Mouse (Mus musculus) stomach, embryonic 16.5 days (tissue): Measurements from ENCODE around the gene Cplx3. TPM values are rescaled to one million over a fixed set of nuclear protein-coding genes. Genes with fewer than 3 reads are reported as not detected.

Experiments
- ATAC-seq: fragments of 200-750 bp; cut with Nextera tagmentation; 2 replicates; pipeline ENCODE4 v1.8.0; 2017; ENCODE audit warnings: moderate number of reproducible peaks, moderate TSS enrichment; ENCODE audit not compliant: insufficient read depth, low FRiP score
- H3K27ac ChIP-seq: fragments of 300-500 bp; sonication (generic); 2 replicates; pipeline ENCODE4 v1.5.1; 2014; ENCODE audit warnings: low read length
- H3K27me3 ChIP-seq: fragments of 300-500 bp; sonication (generic); 2 replicates; pipeline ENCODE4 v1.6.1; 2014; ENCODE audit warnings: low read length, control low read depth, mixed read lengths; ENCODE audit not compliant: control insufficient read depth, insufficient read depth
- H3K36me3 ChIP-seq: fragments of 300-500 bp; sonication (generic); 2 replicates; pipeline ENCODE4 v1.6.1; 2014; ENCODE audit warnings: low read length; ENCODE audit not compliant: control insufficient read depth, insufficient read depth
- H3K4me1 ChIP-seq: fragments of 300-500 bp; sonication (generic); 2 replicates; pipeline ENCODE4 v1.6.1; 2014; ENCODE audit warnings: low read length, control low read depth, mixed read lengths; ENCODE audit not compliant: control insufficient read depth, insufficient read depth
- H3K4me2 ChIP-seq: fragments of 300-500 bp; sonication (generic); 2 replicates; pipeline ENCODE4 v1.6.1; 2014; ENCODE audit warnings: low read depth, low read length, mixed read lengths
- H3K4me3 ChIP-seq: fragments of 300-500 bp; sonication (generic); replicated peaks from 2 replicates; pipeline ENCODE4 v1.5.1; 2014; ENCODE audit warnings: mild to moderate bottlenecking, low read length
- H3K9ac ChIP-seq: fragments of 300-500 bp; sonication (generic); 2 replicates; pipeline ENCODE4 v1.6.1; 2014; ENCODE audit warnings: low read length
- H3K9me3 ChIP-seq: fragments of 300-500 bp; sonication (generic); replicated peaks from 2 replicates; pipeline ENCODE4 v1.6.1; 2016; ENCODE audit warnings: low read length, control low read depth; ENCODE audit not compliant: control insufficient read depth
- WGBS: fragments of 180-500 bp; shearing (Covaris S2); extraction: QIAGEN DNeasy Blood & Tissue Kit; methylation state at CpG from one replicate; pipeline ENCODE4 v1.1.7; 2014; 5-methylcytosine and 5-hydroxymethylcytosine counted together
- polyA plus RNA-seq: library from polyadenylated mRNA; unstranded; fragments of >200 nt; fragmentation: Nextera tagmentation; extraction: Ambion mirVana; gene quantifications from 2 replicates; pipeline ENCODE4 v1.2.1, GENCODE M21; 2015

Cplx3 gene
- polyA plus RNA-seq, 1 experiment from 2014 or later = not detected

DNA sequence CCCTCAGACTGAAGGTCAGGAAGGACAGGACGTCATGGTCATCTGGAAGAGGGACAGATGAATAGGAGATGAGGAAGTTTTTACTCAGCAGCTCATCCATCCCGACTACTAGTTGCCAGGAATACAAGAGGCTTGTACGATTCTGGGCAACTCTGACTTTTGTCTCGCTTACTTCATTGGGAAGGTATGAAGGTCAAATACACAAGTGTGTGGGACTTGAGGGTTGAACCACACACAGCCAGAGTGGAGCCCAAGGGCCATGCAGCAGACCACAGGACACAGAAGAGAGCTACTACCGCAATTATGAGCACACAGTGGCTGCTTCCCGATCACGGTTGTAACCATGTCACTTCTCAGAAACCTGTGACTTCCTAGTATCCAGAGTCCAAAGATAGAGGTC lies 6.5 kb upstream of the Cplx3 start:
- Histone ChIP-seq H3K4me1 (no peaks in the 10 kb centered on the region), H3K4me3 (no peak overlapping the region), H3K27ac (no peak overlapping the region), H3K4me2 (no peak overlapping the region), H3K9me3 (no peaks in the 10 kb centered on the region), H3K9ac (no peak overlapping the region), H3K36me3 (no peaks in the 10 kb centered on the region), H3K27me3 (no peaks in the 10 kb centered on the region)
- no peak for ATAC-seq
- WGBS = 74% methylated on average over 7 of the region's 7 CpGs

GRCm38 (mm10) chr9:57610359-57610826 lies 4.3 kb upstream of the Cplx3 start:
- WGBS = 50% methylated on average over 3 of the region's 3 CpGs
- H3K27me3 ChIP-seq = 0 out of 2 replicates have a peak, but pooled peaks cover 5% of the 10 kb centered on the region
- no peaks in the 10 kb centered on the region for H3K36me3 ChIP-seq
- H3K27ac ChIP-seq = no peak overlapping the region
- no peak overlapping the region for H3K4me3 ChIP-seq
- H3K4me1 ChIP-seq = no peaks in the 10 kb centered on the region
- no peak overlapping the region for H3K9ac ChIP-seq
- ATAC-seq = no peak
- no peak overlapping the region for H3K4me2 ChIP-seq
- no peaks in the 10 kb centered on the region for H3K9me3 ChIP-seq

- H3K9ac ChIP-seq = no peak overlapping the region
- ATAC-seq = no peak
- H3K9me3 ChIP-seq = no peaks in the 10 kb centered on the region
- H3K4me1 ChIP-seq = no peaks in the 10 kb centered on the region
- H3K36me3 ChIP-seq = no peaks in the 10 kb centered on the region
- H3K27me3 ChIP-seq = 0 out of 2 replicates have a peak, but pooled peaks cover 5% of the 10 kb centered on the region
- 57% methylated on average over 3 of the region's 3 CpGs for WGBS
- no peak overlapping the region for H3K4me3 ChIP-seq
- H3K4me2 ChIP-seq = no peak overlapping the region
- H3K27ac ChIP-seq = no peak overlapping the region
These were observed 3.7 kb upstream of the Cplx3 start for GRCm38 (mm10) chr9:57609803-57610202.

DNA sequence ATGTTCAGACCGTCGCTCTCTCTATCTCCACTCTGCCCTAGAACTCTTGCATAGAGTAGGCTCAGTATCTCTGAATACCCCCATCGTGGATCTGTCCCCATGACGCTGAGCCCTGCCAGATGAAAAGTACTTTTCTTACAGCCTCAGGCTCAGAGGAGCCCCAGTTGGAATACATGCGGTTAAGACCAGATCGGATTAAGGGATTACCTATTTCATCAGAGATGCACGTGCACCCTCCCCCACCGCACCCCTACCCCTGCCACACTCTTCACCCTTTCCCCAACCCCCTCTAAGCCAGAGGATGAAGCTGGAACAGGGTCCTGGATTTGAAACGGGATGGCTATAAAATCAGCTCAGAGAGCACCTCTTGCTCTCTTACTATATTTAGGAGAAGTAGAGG lies 578 bp downstream of the Cplx3 start:
- Histone ChIP-seq H3K27me3 (0 out of 2 replicates have a peak, but pooled peaks cover 5% of the 10 kb centered on the region), H3K4me2 (no peak overlapping the region), H3K27ac (no peak overlapping the region), H3K9me3 (no peaks in the 10 kb centered on the region), H3K36me3 (no peaks in the 10 kb centered on the region), H3K4me3 (no peak overlapping the region), H3K9ac (no peak overlapping the region), H3K4me1 (peaks cover 5% of the 10 kb centered on the region; the same call in 1 of the 2 replicates)
- WGBS = 19% methylated on average over 9 of the region's 9 CpGs
- ATAC-seq = no peak

DNA sequence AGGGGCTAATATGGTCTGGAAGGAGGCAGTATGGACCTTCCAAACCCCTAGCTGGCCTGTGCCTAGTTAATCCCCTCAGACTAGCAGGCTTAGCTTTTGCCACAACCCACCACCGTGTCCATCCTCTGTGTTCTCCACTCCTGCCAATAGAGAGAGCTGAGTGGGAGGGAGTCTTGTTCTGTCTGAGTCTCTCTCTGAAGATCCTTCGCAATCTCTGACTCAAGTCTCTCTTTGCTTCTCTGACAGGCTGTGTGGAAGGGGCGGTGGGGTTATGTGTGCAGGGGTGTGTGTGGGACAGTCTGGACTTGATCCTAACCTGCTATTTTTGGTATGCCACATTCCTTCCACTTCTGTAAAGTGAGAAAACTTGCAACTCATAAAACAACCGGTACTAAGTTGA lies 1.2 kb downstream of the Cplx3 start:
- H3K27me3 ChIP-seq = 0 out of 2 replicates have a peak, but pooled peaks cover 5% of the 10 kb centered on the region
- H3K9me3 ChIP-seq = no peaks in the 10 kb centered on the region
- 82% methylated on average over 4 of the region's 4 CpGs for WGBS
- ATAC-seq = no peak
- H3K4me3 ChIP-seq = no peak overlapping the region
- peaks cover 5% of the 10 kb centered on the region; the same call in 1 of the 2 replicates for H3K4me1 ChIP-seq
- no peak overlapping the region for H3K9ac ChIP-seq
- no peak overlapping the region for H3K4me2 ChIP-seq
- H3K27ac ChIP-seq = no peak overlapping the region
- H3K36me3 ChIP-seq = no peaks in the 10 kb centered on the region

DNA sequence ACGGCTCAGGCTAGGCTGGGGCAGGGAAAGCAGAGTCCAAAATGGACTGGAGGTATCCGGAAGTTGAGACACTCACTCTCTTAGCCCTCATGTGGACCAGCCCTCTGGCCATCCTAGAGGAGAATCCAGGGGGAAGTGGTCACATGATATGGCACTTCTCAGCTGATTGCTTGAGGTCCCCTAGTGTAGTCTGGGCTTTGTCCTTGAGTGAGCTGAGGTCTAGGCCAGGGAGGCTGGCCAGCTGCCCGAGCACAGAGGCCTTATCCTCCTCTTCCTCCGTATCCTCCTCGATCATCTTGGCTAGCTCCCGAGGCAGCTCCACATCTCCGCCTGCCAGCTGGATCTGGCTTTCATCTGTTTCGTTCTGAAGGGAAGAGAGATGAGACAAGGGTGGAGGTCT lies 4.0 kb downstream of the Cplx3 start:
- Histone ChIP-seq H3K4me1 (peaks cover 5% of the 10 kb centered on the region; the same call in 1 of the 2 replicates), H3K27me3 (0 out of 2 replicates have a peak, but pooled peaks cover 5% of the 10 kb centered on the region), H3K9me3 (no peaks in the 10 kb centered on the region), H3K9ac (no peak overlapping the region), H3K27ac (no peak overlapping the region), H3K4me3 (no peak overlapping the region), H3K36me3 (no peaks in the 10 kb centered on the region), H3K4me2 (no peak overlapping the region)
- ATAC-seq = no peak
- WGBS = 45% methylated on average over 8 of the region's 8 CpGs

GRCm38 (mm10) chr9:57601353-57601706 lies 4.8 kb downstream of the Cplx3 start:
- no peak overlapping the region for H3K9ac ChIP-seq
- no peaks in the 10 kb centered on the region for H3K9me3 ChIP-seq
- no peak overlapping the region for H3K27ac ChIP-seq
- H3K36me3 ChIP-seq = no peaks in the 10 kb centered on the region
- WGBS = 27% methylated on average over 2 of the region's 2 CpGs
- H3K4me1 ChIP-seq = peaks cover 5% of the 10 kb centered on the region; the same call in 1 of the 2 replicates
- 0 out of 2 replicates have a peak, but pooled peaks cover 2% of the 10 kb centered on the region for H3K27me3 ChIP-seq
- no peak overlapping the region for H3K4me3 ChIP-seq
- no peak overlapping the region for H3K4me2 ChIP-seq
- ATAC-seq = no peak

- WGBS = 5% methylated on average over 3 of the region's 3 CpGs
- Histone ChIP-seq H3K4me2 (no peak overlapping the region), H3K27me3 (no peaks in the 10 kb centered on the region), H3K9me3 (no peaks in the 10 kb centered on the region), H3K4me1 (peaks cover 5% of the 10 kb centered on the region; the same call in 1 of the 2 replicates), H3K4me3 (no peak overlapping the region), H3K36me3 (no peaks in the 10 kb centered on the region), H3K9ac (no peak overlapping the region), H3K27ac (no peak overlapping the region)
- ATAC-seq = peak; percentile 44
These were observed 5.3 kb downstream of the Cplx3 start for GRCm38 (mm10) chr9:57600620-57601352.

- ATAC-seq = no peak
- Histone ChIP-seq H3K9me3 (no peaks in the 10 kb centered on the region), H3K9ac (no peak overlapping the region), H3K4me3 (no peak overlapping the region), H3K27me3 (no peaks in the 10 kb centered on the region), H3K4me1 (peaks cover 5% of the 10 kb centered on the region; the same call in 1 of the 2 replicates), H3K27ac (no peak overlapping the region), H3K36me3 (no peaks in the 10 kb centered on the region), H3K4me2 (no peak overlapping the region)
- 53% methylated on average over 8 of the region's 8 CpGs for WGBS
These were observed 7.1 kb downstream of the Cplx3 start for GRCm38 (mm10) chr9:57598851-57599563.
